In genomic region chr10:91205632-91206031, GRCm38 (mm10) we compare ENCODE assay signal across 27 mouse cellular contexts.
"Had no signal": no experiment of that assay in that cellular context is flagged by ENCODE, and none has a peak within 500 bp of the region (broad histone marks: within the 10 kb centered on the region; RNA-seq: fewer than 3 reads in every experiment).

No protein-coding gene starts in this region.

- H3K4me1 ChIP-seq: forebrain, embryonic 12.5 days; forebrain, embryonic 13.5 days had no signal

- H3K4me3 ChIP-seq: embryonic facial prominence, embryonic 10.5 days; embryonic facial prominence, embryonic 12.5 days; embryonic facial prominence, embryonic 13.5 days; embryonic facial prominence, embryonic 15.5 days; erythroblast, embryonic 14.5 days; forebrain, embryonic 10.5 days; forebrain, embryonic 12.5 days; forebrain, embryonic 13.5 days; forebrain, embryonic 15.5 days; gastrocnemius, adult 2 months; heart, adult 2 months had no signal

- H3K9me3 ChIP-seq: embryonic facial prominence, embryonic 10.5 days; embryonic facial prominence, embryonic 12.5 days; embryonic facial prominence, embryonic 13.5 days; embryonic facial prominence, embryonic 15.5 days; forebrain, embryonic 12.5 days; forebrain, embryonic 13.5 days; forebrain, embryonic 15.5 days had no signal

- H3K27me3 ChIP-seq: embryonic facial prominence, embryonic 12.5 days; embryonic facial prominence, embryonic 13.5 days; embryonic facial prominence, embryonic 15.5 days; forebrain, embryonic 12.5 days; forebrain, embryonic 13.5 days; forebrain, embryonic 15.5 days had no signal

- H3K27ac ChIP-seq: embryonic facial prominence, embryonic 10.5 days; embryonic facial prominence, embryonic 12.5 days; embryonic facial prominence, embryonic 13.5 days; embryonic facial prominence, embryonic 15.5 days; forebrain, embryonic 10.5 days; forebrain, embryonic 12.5 days; forebrain, embryonic 13.5 days; forebrain, embryonic 15.5 days; gastrocnemius, adult 2 months; heart, adult 2 months had no signal

- H3K9ac ChIP-seq: embryonic facial prominence, embryonic 12.5 days; embryonic facial prominence, embryonic 13.5 days; embryonic facial prominence, embryonic 15.5 days; forebrain, embryonic 12.5 days; forebrain, embryonic 13.5 days; forebrain, embryonic 15.5 days; forebrain, postnatal 0 days had no signal

- H3K4me2 ChIP-seq: embryonic facial prominence, embryonic 12.5 days; embryonic facial prominence, embryonic 13.5 days; embryonic facial prominence, embryonic 15.5 days; forebrain, embryonic 12.5 days; forebrain, embryonic 13.5 days; forebrain, embryonic 15.5 days had no signal

- DNase-seq: cerebellum, adult 8-10 months; cerebellum, adult 9-10 months; cerebellum, adult 9-11 months; cerebellum, postnatal 10 days; cerebellum, postnatal 14 days; cerebellum, postnatal 25 days; cerebellum, postnatal 36 days; embryo, embryonic 11 days; forebrain, postnatal 0 days; gastrocnemius, adult 2 months; gastrocnemius, postnatal 10 days; gastrocnemius, postnatal 14 days; gastrocnemius, postnatal 25 days; gastrocnemius, postnatal 36 days; heart, adult 18-20 months; heart, adult 2 months had no signal

- H3K36me3 ChIP-seq: embryonic facial prominence, embryonic 10.5 days; embryonic facial prominence, embryonic 12.5 days; embryonic facial prominence, embryonic 13.5 days; embryonic facial prominence, embryonic 15.5 days; forebrain, embryonic 10.5 days; forebrain, embryonic 12.5 days; forebrain, embryonic 15.5 days had no signal

- ATAC-seq: forebrain, embryonic 13.5 days; forebrain, embryonic 14.5 days; forebrain, embryonic 15.5 days; forebrain, embryonic 16.5 days; forebrain, postnatal 0 days had no signal
